Mouse (Mus musculus) lung, postnatal 4 days (tissue): ENCODE results near the gene Tube1.
A peak's percentile ranks its signal among the peaks of the same experiment; 100 is the strongest.

ENCODE experiments used
- DNase-seq, 2 experiments: peaks; one replicate each; pipeline ENCODE4 v3.0.0; 2021

Gene Tube1

GRCm38 (mm10) chr10:39133462-39134310 is at the start of gene Tube1, which contains the start of gene Fam229b:
Tube1 (plus strand) TSS chr10:39133976.
Fam229b (minus strand) TSS chr10:39133914.
- peak; percentile 92 to 93 for DNase-seq

DNA sequence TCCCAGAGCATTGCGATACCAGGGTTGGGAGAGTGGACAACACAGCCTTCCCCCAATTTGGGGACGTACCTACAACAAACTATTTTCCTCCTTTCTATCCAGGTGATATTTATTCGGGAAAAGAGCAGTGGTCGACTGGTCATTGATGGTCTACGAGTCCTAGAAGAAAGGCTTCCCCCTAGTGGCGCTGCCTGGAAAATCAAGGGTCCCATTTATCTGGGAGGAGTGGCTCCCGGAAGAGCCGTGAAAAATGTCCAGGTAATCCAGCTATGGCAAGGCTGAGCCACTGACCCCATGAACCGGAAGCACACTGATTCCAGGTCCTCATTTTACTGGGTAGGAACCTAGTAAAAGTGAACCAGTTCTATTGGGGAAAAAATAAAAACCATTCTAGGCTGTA is 36.8 kb upstream of the Tube1 start:
- DNase-seq = peak in 1 of 2 experiments; percentile 35

DNA sequence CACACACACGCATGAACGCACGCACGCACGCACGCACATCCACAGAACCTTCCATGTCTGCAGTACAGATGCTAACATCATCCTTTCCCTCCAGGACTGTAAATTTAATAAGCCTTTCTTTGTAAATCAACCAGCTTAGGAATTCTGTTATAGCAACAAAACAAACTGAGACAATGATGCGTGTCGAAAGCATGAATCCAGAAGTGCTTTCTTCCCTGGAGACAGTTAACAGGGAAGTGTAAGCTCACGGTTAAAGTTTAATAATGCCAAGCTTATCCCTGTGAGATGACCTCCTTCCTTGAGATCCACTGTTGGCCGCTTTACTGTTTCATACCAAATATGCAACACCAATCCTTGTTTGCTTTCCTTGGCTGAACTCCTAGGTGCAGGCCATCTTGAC is 35.0 kb upstream of the Tube1 start:
- DNase-seq = no peak

- DNase-seq = no peak
Measured at GRCm38 (mm10) chr10:39104803-39105449, 28.9 kb upstream of the Tube1 start.

GRCm38 (mm10) chr10:39106413-39106812 is 27.4 kb upstream of the Tube1 start:
- DNase-seq = no peak

DNA sequence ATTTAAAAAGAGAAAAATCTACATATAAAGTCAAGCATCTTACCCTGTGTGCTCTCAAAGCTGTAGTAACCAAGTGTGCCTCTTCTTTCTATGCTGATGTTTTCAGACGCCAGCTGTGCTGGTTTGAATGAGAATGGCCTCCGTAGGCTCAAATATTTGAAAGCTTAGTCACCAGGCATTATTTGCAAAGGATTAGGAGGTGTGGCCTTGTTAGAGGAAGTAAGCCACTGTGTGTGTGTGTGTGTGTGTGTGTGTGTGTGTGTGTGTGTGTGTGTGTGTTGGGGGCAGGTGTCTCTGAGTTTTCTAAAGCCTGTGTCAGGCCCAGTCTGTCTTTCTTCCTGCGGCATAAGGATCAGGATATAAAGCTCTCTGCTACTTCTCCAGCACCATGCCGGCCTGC is 26.8 kb upstream of the Tube1 start:
- no peak for DNase-seq

DNA sequence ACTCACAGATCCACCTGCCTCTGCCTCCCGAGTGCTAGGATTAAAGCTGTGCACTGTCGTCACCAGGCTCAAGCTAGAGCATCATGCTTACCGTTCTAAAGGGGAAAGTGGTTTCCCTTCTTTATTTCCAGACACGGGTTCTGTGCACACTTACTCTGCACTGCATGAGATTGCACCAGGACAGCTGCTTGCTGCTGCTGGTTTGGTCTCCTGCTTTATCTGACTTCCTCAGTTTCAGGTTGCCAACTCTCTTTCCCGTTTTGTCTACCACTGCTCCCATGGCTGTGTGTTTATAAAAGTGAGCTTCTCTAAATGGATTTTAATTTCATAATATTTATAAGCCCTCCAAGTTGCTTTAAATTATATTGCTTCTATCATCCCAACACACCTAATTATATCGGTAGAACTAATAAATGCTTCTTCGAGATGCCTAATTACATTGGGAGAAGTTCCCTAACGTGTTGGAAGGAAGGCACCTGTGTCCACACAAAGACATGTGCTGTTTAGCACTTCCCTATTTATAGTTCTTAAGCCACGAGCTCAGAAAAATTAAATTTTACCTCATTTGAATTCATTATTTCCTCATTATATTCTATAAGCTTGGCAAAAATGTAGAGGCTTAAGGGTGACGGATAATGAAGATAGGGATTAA is 24.8 kb upstream of the Tube1 start:
- no peak for DNase-seq

- DNase-seq = no peak
Measured at GRCm38 (mm10) chr10:39109489-39109874, 24.3 kb upstream of the Tube1 start.

GRCm38 (mm10) chr10:39121412-39121811 is 12.4 kb upstream of the Tube1 start:
- no peak for DNase-seq

DNA sequence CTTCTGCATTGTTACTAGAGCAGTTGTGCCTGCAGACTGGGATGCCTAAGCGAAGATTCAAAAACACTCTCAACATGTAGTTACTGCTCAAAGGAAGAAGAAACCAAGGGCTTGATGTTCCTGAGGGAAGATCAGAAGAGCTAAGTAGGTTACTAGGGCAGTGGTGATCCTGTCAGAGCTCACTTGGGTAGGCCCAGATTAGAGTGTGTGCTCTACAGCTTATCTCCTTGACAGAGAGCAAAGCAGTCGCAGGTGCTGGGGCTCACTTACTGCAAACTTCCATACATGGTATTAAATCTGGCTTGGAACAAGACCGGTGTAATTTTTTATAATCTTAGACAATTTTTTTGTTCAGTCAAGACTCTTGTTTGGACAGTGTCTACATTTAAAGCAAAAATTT is 4.0 kb downstream of the Tube1 start:
- no peak for DNase-seq

GRCm38 (mm10) chr10:39138761-39139160 is 5.0 kb downstream of the Tube1 start:
- no peak for DNase-seq

DNA sequence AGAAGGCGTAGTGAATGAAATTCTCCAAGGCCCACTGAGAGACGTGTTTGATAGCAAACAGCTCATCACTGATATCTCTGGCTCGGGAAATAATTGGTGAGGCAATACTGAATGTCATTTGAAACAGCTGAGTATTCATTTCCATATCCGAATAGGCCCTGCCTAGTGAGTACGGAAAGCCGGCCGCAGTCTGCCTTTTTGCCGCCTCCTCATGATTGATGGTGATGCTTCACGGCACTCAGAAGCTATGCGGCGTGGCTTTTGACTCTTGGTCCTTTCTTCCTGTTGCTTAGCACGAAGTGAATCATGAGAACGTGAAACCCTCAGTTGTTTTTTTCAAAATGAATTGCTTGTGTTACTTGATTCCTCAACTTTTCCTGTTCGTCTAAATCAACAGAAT is 7.1 kb downstream of the Tube1 start:
- DNase-seq = no peak

- no peak for DNase-seq
Measured at GRCm38 (mm10) chr10:39141401-39141800, 7.6 kb downstream of the Tube1 start.

DNA sequence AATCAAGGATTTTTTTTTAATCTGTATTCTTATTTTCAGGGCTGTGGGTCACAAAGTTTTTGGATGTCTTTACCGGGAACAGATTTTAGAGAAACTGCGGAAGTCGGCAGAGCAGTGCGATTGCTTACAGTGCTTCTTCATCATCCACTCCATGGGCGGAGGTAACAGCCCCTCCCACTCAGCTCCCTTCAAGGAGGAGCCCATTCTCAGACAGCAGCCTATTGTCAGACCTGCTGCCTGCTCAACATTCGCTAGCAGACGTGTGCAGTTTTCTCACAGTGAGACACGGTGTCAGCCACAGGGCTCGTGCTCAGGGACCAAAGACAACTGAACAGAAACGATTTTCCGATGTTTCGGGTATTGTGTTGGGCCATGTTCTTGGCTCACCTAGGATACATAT is 8.4 kb downstream of the Tube1 start:
- DNase-seq = no peak

DNA sequence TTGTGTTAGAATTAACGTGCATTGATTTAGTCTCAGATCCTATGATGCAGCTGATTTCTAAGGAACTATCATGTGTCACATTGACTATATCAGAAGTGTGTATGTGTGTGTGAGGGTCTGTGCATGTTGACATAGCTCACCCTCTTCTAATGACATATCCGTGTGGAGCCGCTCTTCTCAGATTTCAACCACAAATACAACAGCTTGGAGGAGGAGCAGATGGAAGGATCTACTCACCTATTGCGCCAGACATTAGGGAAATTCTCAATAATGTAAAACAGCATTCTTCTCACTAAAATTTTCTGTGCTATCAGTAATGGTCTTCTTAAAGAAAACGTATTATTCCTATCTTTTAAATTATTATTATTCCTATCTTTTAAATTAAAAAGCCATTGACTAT is 22.9 kb downstream of the Tube1 start:
- DNase-seq = no peak

GRCm38 (mm10) chr10:39157321-39157720 is 23.5 kb downstream of the Tube1 start:
- DNase-seq = no peak

GRCm38 (mm10) chr10:39158306-39158705 is 24.5 kb downstream of the Tube1 start:
- DNase-seq = no peak

- DNase-seq = no peak
Measured at GRCm38 (mm10) chr10:39161406-39161805, 27.6 kb downstream of the Tube1 start.

- DNase-seq = peak; percentile 26 to 54
Measured at GRCm38 (mm10) chr10:39162666-39163484, 29.1 kb downstream of the Tube1 start.

DNA sequence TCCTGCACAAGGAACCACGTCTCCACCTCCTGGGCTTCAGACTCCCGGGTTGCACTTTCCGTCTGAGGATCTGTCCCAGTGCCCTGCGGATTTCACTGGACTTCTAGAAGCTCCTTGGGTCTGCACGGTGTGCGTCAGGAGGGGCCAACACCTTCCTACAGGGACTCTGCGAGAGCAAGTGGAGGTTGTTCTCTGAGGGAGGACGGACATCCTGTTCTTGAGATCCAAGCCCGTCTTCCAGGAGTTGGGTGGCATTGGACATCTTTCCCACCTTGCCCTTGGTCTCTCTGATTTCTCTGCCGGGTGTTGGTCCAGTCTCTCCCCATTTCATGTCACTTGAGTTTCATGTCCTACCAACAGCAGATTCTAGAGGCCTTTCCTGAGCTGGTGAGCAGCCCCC is 29.9 kb downstream of the Tube1 start, which contains the start of gene Ccn6:
TSS of gene Ccn6 (minus strand) at position 101 of the 400 bp plus-strand sequence.
- no peak for DNase-seq

GRCm38 (mm10) chr10:39165632-39166115 is 31.9 kb downstream of the Tube1 start:
- peak; percentile 55 to 64 for DNase-seq

DNA sequence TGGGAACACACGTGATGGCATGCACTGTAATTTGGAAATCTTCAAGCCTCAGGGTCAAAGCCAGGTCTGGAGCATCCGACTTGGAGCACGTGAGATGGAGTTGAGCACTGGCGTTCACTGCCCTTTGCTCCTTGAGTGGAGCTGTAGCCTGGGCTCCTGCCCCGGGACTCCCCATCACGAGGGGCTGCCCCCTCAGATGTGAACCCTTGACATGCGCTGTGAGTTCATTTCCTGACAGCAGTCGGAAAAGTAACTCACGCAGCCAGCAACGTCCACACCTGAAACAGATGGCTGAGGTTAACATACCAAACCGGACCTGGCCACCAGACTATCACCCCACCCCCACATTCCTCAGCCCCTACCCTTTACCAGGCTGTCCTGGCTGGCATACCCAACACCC is 33.8 kb downstream of the Tube1 start:
- DNase-seq = no peak

DNA sequence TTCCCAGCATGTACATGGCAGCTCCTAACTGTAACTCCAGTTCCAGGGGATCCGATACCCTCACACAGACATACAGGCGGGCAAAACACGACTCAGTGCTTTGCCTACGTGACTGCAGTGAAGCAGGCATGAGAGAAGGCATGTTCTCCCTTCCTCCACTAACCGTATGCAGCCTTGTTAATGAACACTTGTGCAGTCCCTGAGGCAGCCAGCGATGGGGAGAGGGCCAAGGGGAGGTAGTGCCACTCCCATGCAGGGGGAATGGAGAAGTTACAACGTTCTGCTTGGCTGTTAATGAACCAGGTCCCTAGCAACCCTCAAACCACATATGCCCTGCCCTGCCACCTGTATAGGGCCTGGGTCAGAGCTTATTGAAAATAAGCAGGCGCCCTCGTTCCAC is 35.9 kb downstream of the Tube1 start:
- no peak for DNase-seq
